In genomic region chr3:115562735-115563134, GRCm38 (mm10) we compare ENCODE assay signal across 27 mouse cellular contexts.
"Had no signal": no experiment of that assay in that cellular context is flagged by ENCODE, and none has a peak within 500 bp of the region (broad histone marks: within the 10 kb centered on the region; RNA-seq: fewer than 3 reads in every experiment).

No protein-coding gene starts in this region.

- H3K27ac ChIP-seq: heart, embryonic 10.5 days; hindbrain, embryonic 10.5 days; hindbrain, embryonic 12.5 days; hindbrain, embryonic 14.5 days; intestine, embryonic 15.5 days; layer of hippocampus, adult 2 months; left cerebral cortex, adult 2 months; limb, embryonic 10.5 days; limb, embryonic 12.5 days; liver, embryonic 13.5 days; liver, embryonic 15.5 days had no signal

- H3K36me3 ChIP-seq: heart, embryonic 10.5 days; heart, embryonic 12.5 days; hindbrain, embryonic 10.5 days; hindbrain, embryonic 12.5 days; intestine, embryonic 15.5 days; limb, embryonic 10.5 days; limb, embryonic 12.5 days; liver, embryonic 13.5 days; liver, embryonic 15.5 days had no signal

- H3K4me2 ChIP-seq: heart, embryonic 12.5 days; hindbrain, embryonic 12.5 days; hindbrain, embryonic 14.5 days; intestine, embryonic 15.5 days; limb, embryonic 12.5 days; liver, embryonic 11.5 days; liver, embryonic 13.5 days; liver, embryonic 15.5 days had no signal

- H3K9me3 ChIP-seq: heart, embryonic 10.5 days; heart, embryonic 12.5 days; hindbrain, embryonic 10.5 days; hindbrain, embryonic 12.5 days; intestine, embryonic 15.5 days; limb, embryonic 10.5 days; limb, embryonic 12.5 days; liver, embryonic 13.5 days; liver, embryonic 15.5 days had no signal

- H3K9ac ChIP-seq: heart, embryonic 12.5 days; hindbrain, embryonic 12.5 days; hindbrain, embryonic 14.5 days; intestine, embryonic 15.5 days; limb, embryonic 12.5 days; liver, embryonic 13.5 days; liver, embryonic 15.5 days had no signal

- H3K27me3 ChIP-seq: hindbrain, embryonic 12.5 days; intestine, embryonic 15.5 days; limb, embryonic 12.5 days; liver, embryonic 13.5 days; liver, embryonic 15.5 days had no signal

- H3K4me3 ChIP-seq: heart, embryonic 10.5 days; heart, embryonic 12.5 days; hindbrain, embryonic 10.5 days; hindbrain, embryonic 12.5 days; intestine, embryonic 15.5 days; layer of hippocampus, adult 2 months; left cerebral cortex, adult 2 months; limb, embryonic 10.5 days; limb, embryonic 12.5 days; liver, embryonic 13.5 days; liver, embryonic 15.5 days had no signal

- DNase-seq: gastrocnemius, postnatal 10 days; gastrocnemius, postnatal 25 days; heart, adult 18-20 months; heart, postnatal 10 days; heart, postnatal 4 days; kidney, adult 18-20 months; kidney, adult 8-10 months; kidney, postnatal 10 days; kidney, postnatal 25 days; kidney, postnatal 4 days; liver; liver, embryonic 13.5 days had no signal

- H3K4me1 ChIP-seq: heart, embryonic 10.5 days; heart, embryonic 12.5 days; hindbrain, embryonic 10.5 days; hindbrain, embryonic 12.5 days; intestine, embryonic 15.5 days; liver, embryonic 13.5 days; liver, embryonic 15.5 days had no signal

- ATAC-seq: hindbrain, embryonic 16.5 days; inflammation-experienced regulatory T-cells, adult 6 months; intestine, embryonic 15.5 days; intestine, postnatal 0 days had no signal
